Comparison of ENCODE assay signal across 8 mouse cellular contexts in the genomic region with DNA sequence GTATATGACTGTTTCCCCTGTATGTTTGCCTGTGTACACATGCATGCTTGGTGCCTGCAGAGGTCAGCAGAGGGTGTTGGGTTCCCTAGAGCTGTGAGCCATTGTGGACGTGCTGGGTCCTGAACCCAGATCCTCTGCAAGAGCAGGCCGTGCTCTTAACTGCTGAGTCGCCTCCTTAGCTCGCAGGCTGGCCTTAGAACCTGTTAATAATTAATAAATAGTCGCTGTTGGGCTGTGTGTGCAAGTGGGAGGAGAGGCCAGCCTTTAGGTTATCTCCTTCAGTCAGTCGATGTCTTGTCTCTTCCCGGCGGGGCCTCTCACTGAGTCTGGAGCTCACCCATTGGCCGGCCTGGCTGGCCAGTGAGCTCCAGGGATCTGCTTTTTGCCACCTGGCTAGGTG. TPM values are rescaled to one million over a fixed set of nuclear protein-coding genes. Genes with fewer than 3 reads are reported as not detected.
DNase-seq lines count a peak whose midpoint lies in the region; ATAC-seq and TF ChIP-seq lines count a peak whose summit lies in the region.

No protein-coding gene starts in this region.

- no peak for TF ChIP-seq CTCF in CH12.LX (conservative IDR thresholded peaks at IDR 0.05 in 1 of 2, IDR thresholded peaks at IDR 0.05 in 1 of 2; ENCODE audit: low read depth in 2 of 2, low read length in 2 of 2)
- TF ChIP-seq CTCF in liver, adult 2 months (IDR thresholded peaks at IDR 0.05; ENCODE audit: low read depth, low read length), result no peak
- TF ChIP-seq CTCF in left cerebral cortex, adult 2 months (IDR thresholded peaks at IDR 0.05), result no peak; the same call in 1 of the 2 replicates

- no peak for TF ChIP-seq EP300 in CH12.LX (IDR thresholded peaks at IDR 0.05; ENCODE audit: low read length)

- ATAC-seq in heart, embryonic 11.5 days (replicated peaks; ENCODE audit: insufficient number of reproducible peaks, low FRiP score, low TSS enrichment), result no peak
- ATAC-seq in intestine, embryonic 14.5 days (replicated peaks; ENCODE audit: low FRiP score, low TSS enrichment, low read depth), result 0 out of 2 replicates have a peak, but pooled peaks have one; percentile 5

- DNase-seq in heart, postnatal 10 days, result no peak
- no peak for DNase-seq in CH12.LX (ENCODE audit: extremely low read depth)
- no peak for DNase-seq in intestine, embryonic 14.5 days (ENCODE audit: low spot score)
- DNase-seq in liver, adult 2 months (ENCODE audit: extremely low read depth, low read depth, low spot score), result peak; percentile 85
- no peak for DNase-seq in layer of hippocampus, postnatal 10 days (ENCODE audit: low spot score in 2 of 2)
- no peak for DNase-seq in left cerebral cortex, adult 2 months (ENCODE audit: extremely low spot score in 1 of 2, low spot score in 2 of 2)
- no peak for DNase-seq in left cerebral cortex, adult 11 months (ENCODE audit: low spot score)

- in situ Hi-C loops in CH12.LX (cut with MboI; ENCODE audit: low pct_ligation_motif_present, low pct_unique_long_range_greater_than_20kb, low sequenced_read_pairs), result no loop called here

- 55% methylated on average over 9 of the region's 9 CpGs for WGBS in heart, embryonic 11.5 days (ENCODE audit: insufficient replicate concordance)
- WGBS in intestine, embryonic 14.5 days, result 53% methylated on average over 9 of the region's 9 CpGs
- WGBS in liver, adult 2 months, result 13% methylated on average over 9 of the region's 9 CpGs

- no peaks in the 10 kb centered on the region for H3K27me3 ChIP-seq in heart, embryonic 11.5 days (ENCODE audit: control insufficient read depth, insufficient read depth, low read length)
- H3K27me3 ChIP-seq in CH12.LX (replicated peaks), result no peaks in the 10 kb centered on the region
- no peaks in the 10 kb centered on the region for H3K27me3 ChIP-seq in intestine, embryonic 14.5 days (replicated peaks; ENCODE audit: control insufficient read depth, insufficient read depth, low read length)
- H3K27me3 ChIP-seq in liver, adult 2 months (ENCODE audit: control insufficient read depth, insufficient read depth, low read length), result no peaks in the 10 kb centered on the region

- no peak overlapping the region for H3K27ac ChIP-seq in heart, embryonic 11.5 days (ENCODE audit: low read depth, low read length)
- H3K27ac ChIP-seq in CH12.LX (ENCODE audit: insufficient read depth, low read depth), result no peak overlapping the region
- H3K27ac ChIP-seq in intestine, embryonic 14.5 days (ENCODE audit: low read depth), result peak overlapping the region; percentile 47; the same call in 1 of the 2 replicates
- H3K27ac ChIP-seq in liver, adult 2 months (replicated peaks; ENCODE audit: insufficient read depth, low read depth, low read length), result peak overlapping the region; percentile 63
- H3K27ac ChIP-seq in left cerebral cortex, adult 2 months, result no peak overlapping the region

- no peak overlapping the region; the same call in 1 of the 2 replicates for H3K9ac ChIP-seq in heart, embryonic 11.5 days (ENCODE audit: low read depth, low read length)
- H3K9ac ChIP-seq in CH12.LX (ENCODE audit: insufficient read depth, low read depth), result no peak overlapping the region
- H3K9ac ChIP-seq in intestine, embryonic 14.5 days (ENCODE audit: low read length), result peak overlapping the region; percentile 22; the same call in 1 of the 2 replicates
- peak overlapping the region; percentile 42; the same call in 1 of the 2 replicates for H3K9ac ChIP-seq in liver, adult 2 months (ENCODE audit: low read depth, low read length)

- TF ChIP-seq RAD21 in CH12.LX (IDR thresholded peaks at IDR 0.05; ENCODE audit: low read depth, low read length), result no peak; the same call in 1 of the 2 replicates

- H3K4me3 ChIP-seq in heart, embryonic 11.5 days (ENCODE audit: low read depth, low read length), result no peak overlapping the region
- no peak overlapping the region for H3K4me3 ChIP-seq in CH12.LX (replicated peaks in 1 of 3; ENCODE audit: low read depth in 2 of 3, low read length in 2 of 3, poor library complexity in 1 of 3)
- peak overlapping the region; percentile 20 for H3K4me3 ChIP-seq in intestine, embryonic 14.5 days (ENCODE audit: low read depth, low read length)
- H3K4me3 ChIP-seq in liver, adult 2 months (ENCODE audit: insufficient read depth, low read depth, low read length), result 0 out of 2 replicates have a peak overlapping the region, but pooled peaks have one; percentile 16
- no peak overlapping the region for H3K4me3 ChIP-seq in left cerebral cortex, adult 2 months

- H3K9me3 ChIP-seq in heart, embryonic 11.5 days (replicated peaks; ENCODE audit: control insufficient read depth, low read length), result no peaks in the 10 kb centered on the region
- H3K9me3 ChIP-seq in CH12.LX (replicated peaks; ENCODE audit: low read length), result no peaks in the 10 kb centered on the region
- H3K9me3 ChIP-seq in intestine, embryonic 14.5 days (ENCODE audit: control insufficient read depth, low read length), result no peaks in the 10 kb centered on the region

- no peaks in the 10 kb centered on the region for H3K36me3 ChIP-seq in heart, embryonic 11.5 days (ENCODE audit: control insufficient read depth, insufficient read depth, low read length)
- peaks cover 0 to 17% of the 10 kb centered on the region in 2 experiments for H3K36me3 ChIP-seq in CH12.LX (replicated peaks in 1 of 2; ENCODE audit: control insufficient read depth in 1 of 2, insufficient read depth in 1 of 2, low read length in 1 of 2)
- no peaks in the 10 kb centered on the region for H3K36me3 ChIP-seq in intestine, embryonic 14.5 days (ENCODE audit: control insufficient read depth, insufficient read depth, low read length)
- no peaks in the 10 kb centered on the region for H3K36me3 ChIP-seq in liver, adult 2 months (ENCODE audit: control insufficient read depth, insufficient read depth, low read length)

- peak overlapping the region; percentile 96; the same call in 1 of the 2 replicates for H3K4me2 ChIP-seq in heart, embryonic 11.5 days
- no peak overlapping the region for H3K4me2 ChIP-seq in CH12.LX (ENCODE audit: insufficient read depth, low read depth, poor library complexity, severe bottlenecking)
- H3K4me2 ChIP-seq in intestine, embryonic 14.5 days (ENCODE audit: low read length), result peak overlapping the region; percentile 86

- no peak for TF ChIP-seq POLR2A in CH12.LX (IDR thresholded peaks at IDR 0.05; ENCODE audit: low read depth, low read length)
- 0 out of 2 replicates have a peak, but pooled peaks have one; percentile 37 for TF ChIP-seq POLR2A in liver, adult 2 months (IDR thresholded peaks at IDR 0.05; ENCODE audit: extremely low read depth, insufficient read depth, low read length)

- dilution Hi-C loops in CH12.LX (cut with MboI; ENCODE audit: extremely low pct_ligation_motif_present, extremely low pct_unique_long_range_greater_than_20kb, low sequenced_read_pairs), result no loop called here

- peaks cover 45% of the 10 kb centered on the region for H3K4me1 ChIP-seq in heart, embryonic 11.5 days (ENCODE audit: control insufficient read depth, insufficient read depth, low read length)
- peaks cover 10 to 18% of the 10 kb centered on the region in 2 experiments for H3K4me1 ChIP-seq in CH12.LX (ENCODE audit: control insufficient read depth in 1 of 2, insufficient read depth in 2 of 2)
- H3K4me1 ChIP-seq in intestine, embryonic 14.5 days (replicated peaks; ENCODE audit: control insufficient read depth, insufficient read depth, low read length), result peaks cover 51% of the 10 kb centered on the region
- H3K4me1 ChIP-seq in liver, adult 2 months (ENCODE audit: control insufficient read depth, insufficient read depth, low read length), result peaks cover 41% of the 10 kb centered on the region

- intact Hi-C loops in heart, postnatal 10 days (cut with DNase I), result no loop called here
- intact Hi-C loops in left cerebral cortex, adult 2 months (cut with DNase I), result no loop called here

- no peaks in the 10 kb centered on the region for H3K79me2 ChIP-seq in CH12.LX (replicated peaks; ENCODE audit: control insufficient read depth, extremely low read depth, insufficient read depth, poor library complexity, severe bottlenecking)
- H3K79me2 ChIP-seq in liver, adult 2 months (ENCODE audit: control insufficient read depth, insufficient read depth, low read length), result peaks cover 25% of the 10 kb centered on the region

TF ChIP-seq in CH12.LX, 34 proteins besides CTCF, POLR2A, EP300 and RAD21 (continues in another document):
- TF ChIP-seq ZKSCAN1 (IDR thresholded peaks at IDR 0.05; ENCODE audit: borderline replicate concordance, low read depth, low read length), result no peak

RNA-seq across cellular contexts. Expression of gene Zfyve21, which starts 3.0 kb away (rescaled TPM):
- polyA plus RNA-seq in heart, embryonic 11.5 days (2014; fragmentation: Nextera tagmentation; extraction: Ambion mirVana), result 83.3 and 93.7 TPM in 2 replicates
- 10 to 100 TPM; 44.5 to 53.2 TPM for total RNA-seq in heart, postnatal 10 days (2021)
- total RNA-seq in CH12.LX (2012; rRNA removed) (5.9 and 8.4 TPM in 2 replicates), CH12.LX (2014; rRNA removed) (6.3 and 7.6 TPM in 2 replicates)
- 3.3 and 4.1 TPM in 2 replicates for polyA plus RNA-seq in CH12.LX (2012; ENCODE audit: insufficient read length, low read depth)
- 160 and 164 TPM in 2 replicates for polyA plus RNA-seq in intestine, embryonic 14.5 days (2014; fragmentation: Nextera tagmentation; extraction: Ambion mirVana)
- 63.3 and 75.6 TPM in 2 replicates for total RNA-seq in liver, adult 2 months (2014; rRNA removed)
- 65.5 and 72.8 TPM in 2 replicates for polyA plus RNA-seq in liver, adult 2 months (2012; rRNA removed)
- total RNA-seq in layer of hippocampus, postnatal 10 days (2021), result 10 to 100 TPM; 21.5 to 22.0 TPM
- total RNA-seq in left cerebral cortex, adult 2 months (2021), result 10 to 100 TPM; 20.5 to 21.0 TPM

RNA-seq across cellular contexts. Expression of gene Xrcc3, which starts 3.3 kb away (rescaled TPM):
- polyA plus RNA-seq in heart, embryonic 11.5 days (2014; fragmentation: Nextera tagmentation; extraction: Ambion mirVana), result 7.9 and 8.8 TPM in 2 replicates
- total RNA-seq in heart, postnatal 10 days (2021), result 1 to 10 TPM; 3.5 to 4.0 TPM
- total RNA-seq in CH12.LX (2012; rRNA removed) (16.3 and 21.8 TPM in 2 replicates), CH12.LX (2014; rRNA removed) (7.4 and 11.8 TPM in 2 replicates)
- polyA plus RNA-seq in CH12.LX (2012; ENCODE audit: insufficient read length, low read depth), result 12.9 and 13.3 TPM in 2 replicates
- polyA plus RNA-seq in intestine, embryonic 14.5 days (2014; fragmentation: Nextera tagmentation; extraction: Ambion mirVana), result 14.6 and 16.3 TPM in 2 replicates
- 1.1 and 2.6 TPM in 2 replicates for total RNA-seq in liver, adult 2 months (2014; rRNA removed)
- polyA plus RNA-seq in liver, adult 2 months (2012; rRNA removed), result 4.4 and 4.6 TPM in 2 replicates
- 1 to 10 TPM; 3.2 to 4.1 TPM for total RNA-seq in layer of hippocampus, postnatal 10 days (2021)
- 1 to 10 TPM; 3.1 to 3.4 TPM for total RNA-seq in left cerebral cortex, adult 2 months (2021)

RNA-seq across cellular contexts. Expression of gene Klc1, which starts 58.3 kb away (rescaled TPM):
- polyA plus RNA-seq in heart, embryonic 11.5 days (2014; fragmentation: Nextera tagmentation; extraction: Ambion mirVana), result 94.9 and 101 TPM in 2 replicates
- 100 to 1,000 TPM; 151 to 166 TPM for total RNA-seq in heart, postnatal 10 days (2021)
- total RNA-seq in CH12.LX (2012; rRNA removed), result 45.2 and 55.1 TPM in 2 replicates
- total RNA-seq in CH12.LX (2014; rRNA removed), result 44.4 and 45.6 TPM in 2 replicates
- polyA plus RNA-seq in CH12.LX (2012; ENCODE audit: insufficient read length, low read depth), result 77.0 and 116 TPM in 2 replicates
- polyA plus RNA-seq in intestine, embryonic 14.5 days (2014; fragmentation: Nextera tagmentation; extraction: Ambion mirVana), result 109 and 121 TPM in 2 replicates
- 15.3 and 18.8 TPM in 2 replicates for total RNA-seq in liver, adult 2 months (2014; rRNA removed)
- 11.7 and 17.4 TPM in 2 replicates for polyA plus RNA-seq in liver, adult 2 months (2012; rRNA removed)
- total RNA-seq in layer of hippocampus, postnatal 10 days (2021), result 100 to 1,000 TPM; 840 to 877 TPM
- total RNA-seq in left cerebral cortex, adult 2 months (2021), result 100 to 1,000 TPM; 746 to 823 TPM

Comparison
In these comparisons a context has a peak if more than half of its experiments do, and no peak if none do; other contexts are left out.
1. H3K27ac ChIP-seq: peak in intestine, embryonic 14.5 days (single experiment) and liver, adult 2 months (single experiment); none in heart, embryonic 11.5 days (single experiment), CH12.LX (single experiment) and left cerebral cortex, adult 2 months (single experiment).
2. H3K4me3 ChIP-seq: peak in intestine, embryonic 14.5 days (single experiment) and liver, adult 2 months (single experiment); none in heart, embryonic 11.5 days (single experiment), CH12.LX (0 of 3) and left cerebral cortex, adult 2 months (single experiment).
3. H3K9ac ChIP-seq: peak in intestine, embryonic 14.5 days (single experiment) and liver, adult 2 months (single experiment); none in heart, embryonic 11.5 days (single experiment) and CH12.LX (single experiment).
4. RNA of gene Klc1, which starts 58.3 kb away (total RNA-seq): 840 to 877 TPM in layer of hippocampus, postnatal 10 days and 746 to 823 TPM in left cerebral cortex, adult 2 months; 151 to 166 TPM in heart, postnatal 10 days, 44.4 to 55.1 TPM in CH12.LX and 15.3 to 18.8 TPM in liver, adult 2 months; every median in the first group is over 4 times any median in the second.